Mouse (Mus musculus): Measurements from ENCODE around the gene Enoph1. TPM values are rescaled to one million over a fixed set of nuclear protein-coding genes. Genes with fewer than 3 reads are reported as not detected.

Enoph1 gene
- 41.2 and 46.2 TPM in 2 replicates for polyA plus RNA-seq (2015; fragmentation: Nextera tagmentation; extraction: Ambion mirVana)

DNA sequence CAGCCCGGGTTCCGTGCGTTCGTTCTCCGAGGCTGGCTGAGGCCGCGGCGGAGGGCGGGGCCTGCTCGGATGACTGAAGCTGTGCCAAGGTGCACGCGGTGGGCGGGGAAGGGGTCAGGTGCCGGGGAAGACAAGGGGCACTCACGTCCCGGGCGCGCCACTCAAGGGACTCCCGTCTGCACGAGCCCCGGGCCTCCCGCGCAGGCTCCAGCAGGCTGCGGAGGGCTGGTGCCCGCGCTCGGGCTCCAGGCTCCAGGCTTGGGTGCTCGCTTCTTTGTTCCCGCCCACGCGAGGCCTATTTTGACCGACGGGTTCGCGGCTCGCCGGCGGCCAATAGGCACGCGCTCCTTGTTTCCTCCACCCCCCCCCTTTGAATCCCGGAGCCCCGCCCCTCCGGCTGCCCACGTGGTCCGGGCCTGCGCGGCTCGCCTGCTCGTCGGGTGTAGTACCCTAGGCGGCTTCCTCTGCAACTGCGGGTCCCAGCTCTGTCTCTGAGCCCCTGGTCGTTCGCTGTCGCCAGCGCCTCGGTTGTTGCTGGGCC is at the start of gene Enoph1, which contains the start of gene Hnrnpdl:
TSS of gene Enoph1 (plus strand) at position 384 of the 541 bp plus-strand sequence.
TSS of gene Hnrnpdl (minus strand) at position 63 of the 541 bp plus-strand sequence.
- peak within 1 kb of the TSS; percentile 99 for H3K27ac ChIP-seq
- H3K36me3 ChIP-seq: peaks cover 7% of the 10 kb centered on the region; the same call in 1 of the 2 replicates
- peak; percentile 86 for ATAC-seq (ENCODE audit: insufficient read depth, low FRiP score, low read depth)
- H3K9me3 ChIP-seq: no peaks in the 10 kb centered on the region
- H3K9ac ChIP-seq: peak within 1 kb of the TSS; percentile 98
- H3K4me3 ChIP-seq (replicated peaks): peak within 1 kb of the TSS; percentile 94
- H3K4me2 ChIP-seq: peak within 1 kb of the TSS; percentile 81
- H3K4me1 ChIP-seq: peaks cover 9% of the 10 kb centered on the region; the same call in 1 of the 2 replicates
- WGBS: under 1% methylated on average over 57 of the region's 57 CpGs
- no peaks in the 10 kb centered on the region for H3K27me3 ChIP-seq (replicated peaks)

DNA sequence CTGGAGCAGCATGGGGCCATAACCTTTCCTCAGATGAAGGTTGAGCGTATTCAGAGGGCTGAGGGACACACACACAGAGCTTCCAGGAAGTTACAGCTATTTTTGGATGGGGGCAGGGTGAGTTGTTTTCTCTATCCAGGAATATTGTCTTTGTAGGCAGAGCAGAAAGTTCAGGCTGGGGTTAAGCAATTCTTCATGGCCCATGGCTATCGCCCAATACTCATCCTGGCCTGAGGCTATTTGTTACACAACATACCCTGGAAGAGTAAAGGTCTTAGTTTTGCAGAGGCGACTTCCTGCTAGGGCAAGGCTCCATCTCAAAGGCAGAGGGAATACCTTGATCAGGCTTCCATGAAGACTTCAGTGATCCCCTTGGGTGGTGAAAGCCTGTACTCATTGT is 45.6 kb upstream of the Enoph1 start:
- no peak for ATAC-seq (ENCODE audit: insufficient read depth, low FRiP score, low read depth)
- Histone ChIP-seq H3K9ac (no peak overlapping the region), H3K4me2 (no peak overlapping the region), H3K36me3 (no peaks in the 10 kb centered on the region), H3K27ac (no peak overlapping the region), H3K9me3 (no peaks in the 10 kb centered on the region), H3K4me1 (no peaks in the 10 kb centered on the region), H3K27me3 (replicated peaks) (no peaks in the 10 kb centered on the region), H3K4me3 (replicated peaks) (no peak overlapping the region)
- 78% methylated on average over 3 of the region's 3 CpGs for WGBS

DNA sequence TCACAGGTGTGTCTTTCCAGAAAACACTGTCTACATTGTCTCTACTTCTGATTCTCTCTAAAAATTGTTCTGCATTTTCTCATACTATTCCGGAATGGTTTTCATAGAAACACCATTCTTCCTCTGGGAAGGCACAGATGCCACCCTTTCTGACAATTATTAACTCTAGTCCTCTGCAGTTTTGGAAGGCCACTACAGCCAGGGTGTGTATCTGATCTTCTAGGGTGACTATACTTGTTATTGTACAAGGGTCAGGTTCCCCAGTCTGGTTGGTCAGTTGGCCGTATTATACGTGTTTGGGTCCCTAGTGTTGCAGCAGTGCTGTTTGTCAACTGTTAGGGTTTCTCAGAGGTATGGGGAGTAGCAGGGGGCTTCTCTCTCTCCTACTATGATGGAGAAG is 45.1 kb upstream of the Enoph1 start:
- Histone ChIP-seq H3K9me3 (no peaks in the 10 kb centered on the region), H3K27ac (no peak overlapping the region), H3K36me3 (no peaks in the 10 kb centered on the region), H3K9ac (no peak overlapping the region), H3K4me1 (no peaks in the 10 kb centered on the region), H3K27me3 (replicated peaks) (no peaks in the 10 kb centered on the region), H3K4me2 (no peak overlapping the region), H3K4me3 (replicated peaks) (no peak overlapping the region)
- WGBS: 80% methylated on average over 3 of the region's 3 CpGs
- no peak for ATAC-seq (ENCODE audit: insufficient read depth, low FRiP score, low read depth)

DNA sequence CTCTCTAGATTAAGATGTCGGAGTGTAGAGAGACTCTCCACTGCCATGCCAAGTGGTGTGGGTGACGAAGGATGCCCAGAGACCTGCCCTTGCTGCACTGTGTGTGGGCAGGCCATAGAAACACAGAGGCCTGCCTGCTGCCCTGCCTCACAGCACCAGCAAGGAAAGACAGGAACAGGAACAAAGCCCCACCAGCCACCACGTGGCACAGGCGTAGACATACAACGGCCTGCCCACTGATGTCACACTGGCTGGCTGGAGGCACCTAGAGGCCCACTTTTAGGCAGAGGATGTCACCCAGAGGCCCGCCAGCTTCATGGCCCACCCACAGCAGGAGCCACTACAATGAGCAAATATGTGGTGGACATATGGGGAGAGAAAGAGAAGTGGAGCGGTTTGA is 39.7 kb upstream of the Enoph1 start:
- peak; percentile 47; the same call in 1 of the 2 replicates for ATAC-seq (ENCODE audit: insufficient read depth, low FRiP score, low read depth)
- H3K4me3 ChIP-seq (replicated peaks): no peak overlapping the region

DNA sequence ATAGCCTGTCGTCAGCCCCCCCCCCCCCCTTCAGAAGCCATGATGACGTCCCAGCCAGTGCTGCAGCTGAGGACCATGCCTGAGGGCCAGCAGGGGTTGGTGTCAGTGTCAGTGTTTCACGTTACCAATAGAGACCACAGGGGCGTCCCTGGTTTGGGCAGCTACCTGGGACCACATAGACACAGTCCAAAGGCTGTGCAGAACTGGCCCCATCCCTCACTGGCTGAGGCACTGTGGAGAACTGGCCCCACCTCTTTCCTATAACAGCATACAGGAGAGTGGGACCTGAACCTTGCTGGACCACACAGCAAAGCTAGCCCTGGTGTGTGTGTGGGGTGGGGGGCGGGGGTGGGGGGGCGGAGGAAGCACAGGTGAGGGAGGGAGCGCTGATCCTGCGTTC is 39.3 kb upstream of the Enoph1 start:
- H3K4me1 ChIP-seq: no peaks in the 10 kb centered on the region
- H3K9ac ChIP-seq: no peak overlapping the region
- no peak overlapping the region for H3K27ac ChIP-seq
- H3K36me3 ChIP-seq: no peaks in the 10 kb centered on the region
- WGBS: 41% methylated on average over 8 of the region's 8 CpGs
- no peaks in the 10 kb centered on the region for H3K9me3 ChIP-seq
- H3K27me3 ChIP-seq (replicated peaks): no peaks in the 10 kb centered on the region
- ATAC-seq (ENCODE audit: insufficient read depth, low FRiP score, low read depth): peak; percentile 51
- H3K4me2 ChIP-seq: no peak overlapping the region
- H3K4me3 ChIP-seq (replicated peaks): no peak overlapping the region

More for the DNA sequence above, 39.7 kb upstream of the Enoph1 start:
- no peaks in the 10 kb centered on the region for H3K36me3 ChIP-seq
- H3K9me3 ChIP-seq: no peaks in the 10 kb centered on the region
- H3K4me1 ChIP-seq: no peaks in the 10 kb centered on the region
- no peak overlapping the region for H3K4me2 ChIP-seq
- H3K9ac ChIP-seq: no peak overlapping the region
- WGBS: 78% methylated on average over 7 of the region's 7 CpGs
- no peak overlapping the region for H3K27ac ChIP-seq
- H3K27me3 ChIP-seq (replicated peaks): no peaks in the 10 kb centered on the region

DNA sequence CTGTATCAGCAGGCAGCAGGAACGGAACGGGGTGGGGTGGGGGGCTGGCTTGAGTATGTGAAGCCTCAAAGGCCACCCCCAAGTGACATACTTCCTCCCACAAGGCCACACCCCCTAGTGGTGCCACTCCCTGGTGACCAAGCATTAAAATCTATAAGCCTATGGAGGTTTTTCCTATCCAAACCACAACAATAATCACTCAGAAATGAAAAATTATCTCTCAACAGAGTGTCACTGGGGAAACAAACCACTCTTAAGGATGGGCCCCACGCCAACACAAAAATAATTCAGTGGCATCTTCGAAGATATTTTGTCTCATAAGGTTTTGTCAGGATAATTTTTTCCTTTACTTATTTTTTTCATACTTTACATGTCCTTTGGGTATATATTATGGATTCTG is 35.9 kb upstream of the Enoph1 start:
- Histone ChIP-seq H3K9ac (no peak overlapping the region), H3K4me2 (no peak overlapping the region), H3K27me3 (replicated peaks) (no peaks in the 10 kb centered on the region), H3K36me3 (no peaks in the 10 kb centered on the region), H3K9me3 (no peaks in the 10 kb centered on the region), H3K4me1 (no peaks in the 10 kb centered on the region), H3K4me3 (replicated peaks) (no peak overlapping the region), H3K27ac (no peak overlapping the region)
- WGBS: 78% methylated on average over 4 of the region's 4 CpGs
- no peak for ATAC-seq (ENCODE audit: insufficient read depth, low FRiP score, low read depth)

DNA sequence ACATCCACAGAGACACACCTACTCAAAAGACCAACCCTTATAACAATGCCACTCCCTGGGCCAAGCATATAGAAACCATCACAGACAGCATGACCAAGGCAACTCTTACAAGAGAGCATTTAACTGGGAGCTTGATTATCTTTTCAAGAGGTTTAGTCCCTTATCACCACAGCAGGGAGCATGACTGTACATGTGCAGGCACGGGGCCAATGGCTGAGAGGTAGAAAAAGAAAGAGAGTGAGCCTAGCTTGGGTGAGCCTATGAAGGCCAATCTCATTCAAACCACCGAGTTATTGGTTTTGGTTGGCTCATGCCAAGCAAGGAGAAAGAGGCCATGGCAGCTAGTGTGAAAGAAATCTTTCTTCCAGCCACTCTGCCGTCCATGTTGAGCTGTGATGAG is 34.4 kb upstream of the Enoph1 start:
- Histone ChIP-seq H3K9me3 (no peaks in the 10 kb centered on the region), H3K27ac (peak overlapping the region; percentile 82), H3K36me3 (no peaks in the 10 kb centered on the region), H3K4me2 (peak overlapping the region; percentile 33), H3K4me1 (no peaks in the 10 kb centered on the region), H3K4me3 (replicated peaks) (no peak overlapping the region), H3K9ac (no peak overlapping the region), H3K27me3 (replicated peaks) (no peaks in the 10 kb centered on the region)
- 52% methylated on average over 3 of the region's 3 CpGs for WGBS
- ATAC-seq (ENCODE audit: insufficient read depth, low FRiP score, low read depth): peak; percentile 59

DNA sequence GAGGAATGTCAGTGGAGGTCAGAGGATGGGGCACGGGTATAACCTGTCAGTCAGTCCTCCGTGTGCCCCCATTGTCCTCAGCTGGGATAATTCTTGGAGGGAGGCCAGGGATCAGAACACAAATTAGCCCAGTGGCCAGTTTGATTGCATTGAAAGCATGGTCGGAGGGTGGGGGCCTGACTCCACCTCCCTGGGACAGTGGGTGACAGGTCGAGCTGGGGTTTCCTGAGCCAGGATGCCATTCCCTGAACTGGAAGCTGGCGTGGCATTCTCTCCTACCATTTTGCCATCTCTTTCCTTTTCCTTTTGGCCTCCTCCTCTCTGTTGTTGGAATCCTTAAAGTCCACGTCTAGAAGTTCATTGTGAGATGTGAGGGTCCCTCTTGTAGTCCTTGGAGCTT is 33.9 kb upstream of the Enoph1 start:
- Histone ChIP-seq H3K27me3 (replicated peaks) (no peaks in the 10 kb centered on the region), H3K4me1 (no peaks in the 10 kb centered on the region), H3K36me3 (no peaks in the 10 kb centered on the region), H3K9me3 (no peaks in the 10 kb centered on the region), H3K9ac (no peak overlapping the region), H3K4me2 (peak overlapping the region; percentile 33), H3K27ac (peak overlapping the region; percentile 82), H3K4me3 (replicated peaks) (no peak overlapping the region)
- ATAC-seq (ENCODE audit: insufficient read depth, low FRiP score, low read depth): no peak
- 73% methylated on average over 6 of the region's 6 CpGs for WGBS

DNA sequence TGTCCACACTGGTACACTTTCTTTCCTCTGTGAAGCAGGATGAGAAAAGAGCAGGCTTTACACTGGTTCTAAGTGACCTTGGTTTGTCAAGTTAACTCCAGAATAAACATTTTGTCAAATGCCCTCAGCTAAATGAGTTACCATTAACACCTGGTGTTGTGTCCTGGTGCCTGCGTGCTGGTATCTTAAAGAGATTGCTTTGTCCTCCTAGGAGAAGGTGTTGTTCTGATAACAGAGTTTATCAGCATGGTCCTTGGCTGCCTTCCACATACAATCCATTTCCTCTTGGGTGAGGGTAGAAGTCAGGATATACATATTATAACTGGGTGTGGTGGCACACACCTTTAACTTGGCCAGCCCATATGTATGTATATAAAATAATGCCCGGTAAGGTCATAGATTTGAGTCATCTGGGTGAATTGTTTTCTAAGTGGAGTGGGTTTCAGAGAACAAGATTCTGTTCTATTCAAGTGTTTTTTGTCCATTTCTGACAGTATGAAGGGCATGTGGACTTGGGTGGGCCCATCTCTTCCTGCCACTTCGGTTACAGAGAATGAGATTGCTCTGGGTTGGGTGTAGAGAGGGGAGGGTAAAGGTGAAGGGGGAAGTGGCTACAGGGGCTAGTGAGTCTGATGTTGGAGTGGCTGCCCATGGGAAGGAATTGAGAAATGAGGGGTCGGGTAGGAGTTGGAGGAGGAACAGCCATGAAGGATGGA is 33.3 kb upstream of the Enoph1 start:
- Histone ChIP-seq H3K27ac (peak overlapping the region; percentile 82), H3K36me3 (no peaks in the 10 kb centered on the region), H3K4me1 (no peaks in the 10 kb centered on the region), H3K4me2 (peak overlapping the region; percentile 33), H3K4me3 (replicated peaks) (no peak overlapping the region), H3K9me3 (no peaks in the 10 kb centered on the region), H3K9ac (no peak overlapping the region), H3K27me3 (replicated peaks) (no peaks in the 10 kb centered on the region)
- WGBS: 67% methylated on average over 4 of the region's 4 CpGs
- ATAC-seq (ENCODE audit: insufficient read depth, low FRiP score, low read depth): peak; percentile 92

DNA sequence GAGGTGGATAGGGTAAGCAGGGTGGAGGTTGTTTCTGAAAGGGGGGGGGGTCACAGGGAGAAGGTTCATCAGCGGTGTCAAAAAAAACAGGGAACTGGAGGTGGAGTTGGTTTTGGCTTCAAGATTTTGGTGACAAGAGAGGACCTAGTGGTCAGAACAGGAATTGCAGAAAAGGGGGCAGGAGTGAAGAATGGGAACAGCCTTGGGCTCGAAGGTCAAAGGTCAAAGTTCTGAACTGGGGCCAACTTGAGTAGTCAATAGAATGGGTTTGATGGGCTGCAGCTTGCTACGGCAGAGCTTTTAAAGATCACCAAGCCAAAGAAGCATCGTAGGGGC is 32.8 kb upstream of the Enoph1 start:
- 78% methylated on average over 4 of the region's 4 CpGs for WGBS
- peak overlapping the region; percentile 75 for H3K27ac ChIP-seq

DNA sequence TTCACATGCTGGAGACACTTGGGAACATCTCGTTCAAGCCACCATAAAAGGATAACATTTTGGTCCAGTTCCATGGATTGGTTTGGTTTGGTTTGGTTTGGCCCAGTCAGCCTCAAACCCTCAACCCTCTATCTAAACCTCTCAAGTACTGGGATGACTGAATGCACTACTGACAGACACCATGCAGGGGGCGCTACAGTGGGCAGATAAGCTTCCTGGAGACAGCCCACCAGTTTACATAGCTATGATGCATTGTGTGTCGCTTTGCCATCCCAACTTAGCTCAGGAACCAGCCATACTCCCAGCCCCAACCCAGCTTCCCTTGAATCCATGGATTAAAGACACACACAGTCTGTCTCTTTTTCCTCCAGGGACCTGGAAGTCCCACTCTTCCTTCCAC is 31.3 kb upstream of the Enoph1 start:
- Histone ChIP-seq H3K9ac (no peak overlapping the region), H3K36me3 (no peaks in the 10 kb centered on the region), H3K4me1 (no peaks in the 10 kb centered on the region), H3K27ac (no peak overlapping the region), H3K27me3 (replicated peaks) (no peaks in the 10 kb centered on the region), H3K4me2 (no peak overlapping the region), H3K4me3 (replicated peaks) (no peak overlapping the region), H3K9me3 (no peaks in the 10 kb centered on the region)
- WGBS: 62% methylated on average over 3 of the region's 3 CpGs
- no peak for ATAC-seq (ENCODE audit: insufficient read depth, low FRiP score, low read depth)

More for the DNA sequence above, 32.8 kb upstream of the Enoph1 start:
- Histone ChIP-seq H3K9me3 (no peaks in the 10 kb centered on the region), H3K27me3 (replicated peaks) (no peaks in the 10 kb centered on the region), H3K9ac (no peak overlapping the region), H3K4me3 (replicated peaks) (no peak overlapping the region), H3K4me2 (no peak overlapping the region), H3K4me1 (no peaks in the 10 kb centered on the region), H3K36me3 (no peaks in the 10 kb centered on the region)
- ATAC-seq (ENCODE audit: insufficient read depth, low FRiP score, low read depth): no peak

DNA sequence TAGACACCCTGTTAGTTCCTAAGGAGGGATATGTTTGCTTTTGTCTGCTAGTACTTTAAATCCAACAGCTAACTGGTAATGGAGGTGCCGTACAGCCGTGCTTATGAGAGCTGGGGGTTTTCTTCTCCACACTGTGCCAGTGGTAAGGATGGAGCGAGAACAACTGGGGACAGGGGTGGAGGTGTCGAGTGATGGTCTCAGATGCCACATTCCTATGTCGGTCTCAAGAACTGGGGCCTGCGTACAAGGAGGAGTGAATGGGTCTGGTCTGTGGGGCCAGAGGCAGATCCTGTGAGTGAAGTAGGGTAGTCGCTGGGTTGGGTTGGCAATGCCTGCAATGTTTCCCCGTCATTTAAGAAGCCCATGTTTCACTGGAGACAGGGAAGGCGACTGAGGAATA is 27.2 kb upstream of the Enoph1 start:
- Histone ChIP-seq H3K36me3 (no peaks in the 10 kb centered on the region), H3K27me3 (replicated peaks) (no peaks in the 10 kb centered on the region), H3K9me3 (no peaks in the 10 kb centered on the region), H3K4me3 (replicated peaks) (no peak overlapping the region), H3K9ac (no peak overlapping the region), H3K4me2 (no peak overlapping the region), H3K27ac (no peak overlapping the region), H3K4me1 (no peaks in the 10 kb centered on the region)
- 86% methylated on average over 9 of the region's 9 CpGs for WGBS
- no peak for ATAC-seq (ENCODE audit: insufficient read depth, low FRiP score, low read depth)

Measured in stomach, embryonic 15.5 days (tissue).